Mouse (Mus musculus) heart, adult 2 months (tissue): Measurements from ENCODE around the gene Cmtm8.

Source experiments
- CTCF ChIP-seq: fragments of 200-600 bp; IDR thresholded peaks from 2 replicates; pipeline ENCODE4 v1.8.1; 2022; ENCODE audit warnings: antibody characterized with exemption, mild to moderate bottlenecking, moderate library complexity
- EP300 ChIP-seq: fragments of 200-500 bp; IDR thresholded peaks from 2 replicates; pipeline ENCODE4 v1.6.1; 2011; ENCODE audit warnings: low read depth, low read length, control low read depth; ENCODE audit not compliant: insufficient read depth
- POLR2A ChIP-seq: fragments of 200-500 bp; IDR thresholded peaks from 2 replicates; pipeline ENCODE4 v1.6.1; 2011; ENCODE audit warnings: mild to moderate bottlenecking, low read depth, low read length, control low read depth; ENCODE audit not compliant: insufficient read depth

DNA sequence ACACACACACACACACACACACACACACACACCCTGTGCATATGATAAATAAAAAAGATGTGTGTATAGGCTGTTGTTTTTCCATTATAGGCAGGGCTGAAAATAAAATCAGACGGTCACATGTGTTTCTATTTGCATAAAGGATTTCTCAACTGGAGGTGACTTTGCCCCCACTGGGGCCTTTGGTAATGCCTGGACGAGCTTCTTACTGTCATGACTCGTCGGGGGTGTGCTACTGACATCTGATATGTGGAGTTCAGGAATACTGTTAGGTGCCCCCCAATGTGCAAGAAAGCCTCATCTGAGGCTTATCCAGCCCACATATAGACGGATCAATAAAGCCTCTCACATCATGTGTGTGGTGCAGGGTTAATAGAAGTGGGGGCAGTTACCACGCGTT is 26.9 kb downstream of the Cmtm8 start:
- TF ChIP-seq CTCF, result no peak
- no peak for TF ChIP-seq EP300
- TF ChIP-seq POLR2A, result no peak
